Mouse (Mus musculus) kidney, adult 2 months (tissue): Measurements from ENCODE around the gene Slirp.

Source experiments
- CTCF ChIP-seq: fragments of 200-500 bp; conservative IDR thresholded peaks from 2 replicates; pipeline ENCODE4 v1.5.1; 2011; ENCODE audit warnings: low read depth, mild to moderate bottlenecking, control low read depth, low read length, moderate library complexity, mixed read lengths; ENCODE audit not compliant: insufficient read depth, insufficient read length
- POLR2A ChIP-seq: fragments of 200-500 bp; IDR thresholded peaks from one replicate; pipeline ENCODE4 v1.6.1; 2011; ENCODE audit warnings: low read depth, low read length, control low read depth

DNA sequence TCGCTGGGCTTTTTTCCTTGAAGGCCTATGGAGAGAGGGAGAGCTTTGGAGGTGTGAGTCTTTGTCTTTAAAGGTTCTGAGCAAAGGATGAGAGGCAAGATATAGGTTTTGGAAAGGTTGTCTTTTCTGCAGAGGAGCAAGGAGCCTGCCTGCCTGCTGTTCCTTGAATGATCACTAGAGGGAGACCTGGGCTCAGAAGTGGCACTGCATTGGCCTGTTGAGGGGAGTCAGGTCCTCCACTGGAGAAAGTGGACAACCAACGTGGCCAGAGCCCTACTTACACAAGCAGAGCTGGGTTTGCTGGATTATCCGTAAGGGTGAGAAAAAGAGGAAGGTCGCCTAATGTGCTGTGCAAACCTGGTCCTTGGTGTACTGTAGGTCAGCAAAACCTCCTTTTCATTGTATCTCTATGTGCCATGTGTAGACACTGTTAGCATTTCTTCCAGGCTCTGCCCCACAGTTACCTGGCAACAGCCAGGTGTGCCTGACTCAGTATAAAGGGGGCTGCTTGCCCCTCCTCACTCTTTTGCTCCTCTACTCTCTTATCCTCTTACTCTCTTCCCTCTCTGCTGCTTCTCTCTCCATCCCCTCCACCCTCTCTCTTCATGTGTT lies 30.4 kb upstream of the Slirp start:
- TF ChIP-seq CTCF (peak; percentile 94), POLR2A (no peak)
